ENCODE assay signal across 25 mouse cellular contexts in genomic region chr13:11511540-11512177, GRCm38 (mm10).
A peak's percentile ranks its signal among the peaks of the same experiment; 100 is the strongest.
DNase-seq lines count a peak whose midpoint lies in the region; ATAC-seq lines count a peak whose summit lies in the region.
"Had no signal": no experiment of that assay in that cellular context is flagged by ENCODE, and none has a peak within 500 bp of the region (broad histone marks: within the 10 kb centered on the region; RNA-seq: fewer than 3 reads in every experiment).

No protein-coding gene starts in this region.

- no peak overlapping the region for H3K4me3 ChIP-seq in forebrain, embryonic 14.5 days (ENCODE audit: low read depth, low read length)
- no peak overlapping the region for H3K4me3 ChIP-seq in forebrain, embryonic 11.5 days (ENCODE audit: low read depth, low read length)
- H3K4me3 ChIP-seq in forebrain, embryonic 16.5 days (replicated peaks; ENCODE audit: low read length): no peak overlapping the region
- no peak overlapping the region for H3K4me3 ChIP-seq in forebrain, embryonic 12.5 days (replicated peaks)
- H3K4me3 ChIP-seq in heart, embryonic 10.5 days: no peak overlapping the region
- H3K4me3 ChIP-seq: embryonic facial prominence, embryonic 13.5 days; embryonic facial prominence, embryonic 15.5 days; erythroblast, embryonic 14.5 days had no signal

- no peaks in the 10 kb centered on the region for H3K9me3 ChIP-seq in forebrain, embryonic 14.5 days (replicated peaks; ENCODE audit: control insufficient read depth, low read length)
- no peaks in the 10 kb centered on the region for H3K9me3 ChIP-seq in forebrain, embryonic 11.5 days (ENCODE audit: control insufficient read depth, low read length)
- H3K9me3 ChIP-seq in forebrain, embryonic 16.5 days (ENCODE audit: control insufficient read depth, low read length): no peaks in the 10 kb centered on the region
- no peaks in the 10 kb centered on the region for H3K9me3 ChIP-seq in forebrain, embryonic 12.5 days
- H3K9me3 ChIP-seq in heart, embryonic 10.5 days: no peaks in the 10 kb centered on the region
- H3K9me3 ChIP-seq: embryonic facial prominence, embryonic 13.5 days; embryonic facial prominence, embryonic 15.5 days; G1E had no signal

- no peak overlapping the region for H3K9ac ChIP-seq in forebrain, embryonic 14.5 days (ENCODE audit: low read length)
- no peak overlapping the region for H3K9ac ChIP-seq in forebrain, embryonic 11.5 days (ENCODE audit: low read length)
- no peak overlapping the region for H3K9ac ChIP-seq in forebrain, embryonic 16.5 days (replicated peaks; ENCODE audit: low read depth, low read length)
- H3K9ac ChIP-seq in forebrain, embryonic 12.5 days: no peak overlapping the region
- H3K9ac ChIP-seq: embryonic facial prominence, embryonic 13.5 days; embryonic facial prominence, embryonic 15.5 days had no signal

- intact Hi-C loops in heart, postnatal 25 days (cut with DNase I): no loop called here

- H3K27me3 ChIP-seq in forebrain, embryonic 14.5 days (replicated peaks; ENCODE audit: control insufficient read depth, insufficient read depth, low read length): no peaks in the 10 kb centered on the region
- H3K27me3 ChIP-seq in forebrain, embryonic 11.5 days (ENCODE audit: control insufficient read depth, insufficient read depth, low read length): no peaks in the 10 kb centered on the region
- H3K27me3 ChIP-seq in forebrain, embryonic 16.5 days (replicated peaks; ENCODE audit: control insufficient read depth, insufficient read depth, low read length): no peaks in the 10 kb centered on the region
- no peaks in the 10 kb centered on the region for H3K27me3 ChIP-seq in forebrain, embryonic 12.5 days
- H3K27me3 ChIP-seq in heart, embryonic 10.5 days (ENCODE audit: insufficient read depth, poor library complexity, severe bottlenecking): no peaks in the 10 kb centered on the region
- H3K27me3 ChIP-seq: CH12.LX; embryonic facial prominence, embryonic 13.5 days; embryonic facial prominence, embryonic 15.5 days; Patski had no signal

- ATAC-seq in forebrain, embryonic 14.5 days: peak; percentile 26; the same call in 1 of the 2 replicates
- ATAC-seq in forebrain, embryonic 11.5 days (replicated peaks; ENCODE audit: low FRiP score): no peak
- ATAC-seq in forebrain, embryonic 16.5 days: peak; percentile 68
- ATAC-seq in forebrain, embryonic 12.5 days (ENCODE audit: low FRiP score): no peak
- ATAC-seq: activated CD4-positive, CD25-positive, alpha-beta regulatory T cell, adult 4 months; CD4-positive, CD25-positive, alpha-beta regulatory T cell, adult 4 months; Patski had no signal

- H3K27ac ChIP-seq in forebrain, embryonic 14.5 days (ENCODE audit: low read depth, low read length): no peak overlapping the region
- no peak overlapping the region for H3K27ac ChIP-seq in forebrain, embryonic 11.5 days (ENCODE audit: low read depth, low read length)
- H3K27ac ChIP-seq in forebrain, embryonic 16.5 days (ENCODE audit: low read length): no peak overlapping the region
- H3K27ac ChIP-seq in forebrain, embryonic 12.5 days: no peak overlapping the region
- no peak overlapping the region for H3K27ac ChIP-seq in heart, embryonic 10.5 days
- H3K27ac ChIP-seq: embryonic facial prominence, embryonic 13.5 days; embryonic facial prominence, embryonic 15.5 days had no signal

- peak; percentile 33 for DNase-seq in forebrain, embryonic 14.5 days (ENCODE audit: low spot score)
- no peak for DNase-seq in forebrain, embryonic 11.5 days (ENCODE audit: low spot score)
- peak; percentile 3 for DNase-seq in heart, embryonic 10.5 days (ENCODE audit: low spot score)
- no peak for DNase-seq in heart, postnatal 25 days (ENCODE audit: low spot score)
- DNase-seq: adrenal gland, adult 8-10 months; adrenal gland, postnatal 14 days; adrenal gland, postnatal 36 days; B cell, adult 2 months; cerebellum, adult 11 months; cerebellum, adult 18-20 months; cerebellum, adult 8-10 months; cerebellum, adult 9-11 months; cerebellum, postnatal 14 days; cerebellum, postnatal 36 days; embryo, embryonic 11 days had no signal

- WGBS in forebrain, embryonic 14.5 days: 60% methylated on average over 2 of the region's 2 CpGs
- 71% methylated on average over 2 of the region's 2 CpGs for WGBS in forebrain, embryonic 11.5 days
- WGBS in forebrain, embryonic 16.5 days: 54% methylated on average over 2 of the region's 2 CpGs
- 66% methylated on average over 2 of the region's 2 CpGs for WGBS in forebrain, embryonic 12.5 days
- 64% methylated on average over 2 of the region's 2 CpGs for WGBS in heart, embryonic 10.5 days

- H3K4me1 ChIP-seq in forebrain, embryonic 14.5 days (ENCODE audit: control insufficient read depth, insufficient read depth, low read length): no peaks in the 10 kb centered on the region
- no peaks in the 10 kb centered on the region for H3K4me1 ChIP-seq in forebrain, embryonic 11.5 days (replicated peaks; ENCODE audit: control insufficient read depth, insufficient read depth, low read length)
- H3K4me1 ChIP-seq in forebrain, embryonic 16.5 days (replicated peaks; ENCODE audit: control insufficient read depth, insufficient read depth, low read length): no peaks in the 10 kb centered on the region
- no peaks in the 10 kb centered on the region for H3K4me1 ChIP-seq in forebrain, embryonic 12.5 days
- no peaks in the 10 kb centered on the region for H3K4me1 ChIP-seq in heart, embryonic 10.5 days
- H3K4me1 ChIP-seq: embryonic facial prominence, embryonic 13.5 days; embryonic facial prominence, embryonic 15.5 days had no signal

- H3K36me3 ChIP-seq in forebrain, embryonic 14.5 days (ENCODE audit: control insufficient read depth, insufficient read depth, low read length): no peaks in the 10 kb centered on the region
- no peaks in the 10 kb centered on the region for H3K36me3 ChIP-seq in forebrain, embryonic 11.5 days (ENCODE audit: control insufficient read depth, insufficient read depth, low read length)
- no peaks in the 10 kb centered on the region for H3K36me3 ChIP-seq in forebrain, embryonic 16.5 days (ENCODE audit: control insufficient read depth, insufficient read depth)
- H3K36me3 ChIP-seq in forebrain, embryonic 12.5 days (replicated peaks): no peaks in the 10 kb centered on the region
- no peaks in the 10 kb centered on the region for H3K36me3 ChIP-seq in heart, embryonic 10.5 days
- H3K36me3 ChIP-seq: embryonic facial prominence, embryonic 13.5 days; embryonic facial prominence, embryonic 15.5 days; G1E had no signal

- no peak overlapping the region for H3K4me2 ChIP-seq in forebrain, embryonic 14.5 days (ENCODE audit: low read length)
- H3K4me2 ChIP-seq in forebrain, embryonic 11.5 days (ENCODE audit: low read depth, low read length, severe bottlenecking): no peak overlapping the region
- no peak overlapping the region for H3K4me2 ChIP-seq in forebrain, embryonic 16.5 days (ENCODE audit: low read length)
- H3K4me2 ChIP-seq in forebrain, embryonic 12.5 days: no peak overlapping the region
- H3K4me2 ChIP-seq: embryonic facial prominence, embryonic 13.5 days; embryonic facial prominence, embryonic 15.5 days had no signal

Comparison
In these comparisons a context has a peak if more than half of its experiments do, and no peak if none do; other contexts are left out.
1. ATAC-seq: peak in forebrain, embryonic 14.5 days (single experiment) and forebrain, embryonic 16.5 days (single experiment); none in forebrain, embryonic 11.5 days (single experiment) and forebrain, embryonic 12.5 days (single experiment).
2. DNase-seq: peak in forebrain, embryonic 14.5 days (single experiment) and heart, embryonic 10.5 days (single experiment); none in forebrain, embryonic 11.5 days (single experiment) and heart, postnatal 25 days (single experiment).